Mouse (Mus musculus): ENCODE measurements at regions not wholly inside any gene's neighbourhood (a gene's known extent, or its start where the extent isn't known, plus 50 kb on each side); places are given as distances from the start of the nearest gene placed in this dataset.

DNA sequence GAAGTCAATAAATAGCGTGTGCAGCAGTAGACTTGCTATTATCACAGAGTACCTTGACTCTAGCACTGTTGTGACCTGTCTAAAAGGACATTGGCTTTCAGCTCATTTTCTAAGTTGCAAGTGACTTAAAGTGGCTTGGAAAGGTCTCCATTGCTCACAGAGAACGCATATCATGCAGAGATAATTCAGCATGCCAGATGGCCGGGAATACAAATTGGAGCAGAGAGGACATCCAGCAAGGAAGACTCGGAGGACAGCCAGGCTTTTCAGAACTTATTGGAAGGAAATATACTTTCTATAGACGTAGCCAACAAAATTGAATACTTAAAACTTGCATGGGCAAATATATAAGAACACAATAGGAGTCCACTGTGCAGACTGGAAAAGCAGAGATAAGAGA lies 716.2 kb upstream of the Impad1 start:
- TF ChIP-seq CTCF (IDR thresholded peaks at IDR 0.05; ENCODE audit: low read depth) (no peak), EP300 (optimal IDR thresholded peaks at IDR 0.05) (no peak)

Measured in stomach, postnatal 0 days (tissue).